Mouse (Mus musculus) left cerebral cortex, adult 2 months (tissue): ENCODE measurements around the gene Foxk2. TPM values are rescaled to one million over a fixed set of nuclear protein-coding genes. Genes with fewer than 3 reads are reported as not detected.

ENCODE experiments used
- DNase-seq, 2 experiments: peaks; one replicate each; pipeline ENCODE4 v3.0.0; 2021 to 2022; ENCODE audit warnings: low spot score in 2 of 2, mixed read lengths in 1 of 2; ENCODE audit errors: extremely low spot score in 1 of 2
- H3K27ac ChIP-seq: fragments of 200-600 bp; 2 replicates; pipeline ENCODE4 v1.8.1; 2022
- H3K4me3 ChIP-seq: fragments of 200-600 bp; 2 replicates; pipeline ENCODE4 v1.8.1; 2022
- CTCF ChIP-seq: fragments of 200-600 bp; IDR thresholded peaks from 2 replicates; pipeline ENCODE4 v1.8.1; 2022; ENCODE audit warnings: antibody characterized with exemption, mild to moderate bottlenecking, moderate library complexity
- intact Hi-C: fragments of 180-260 bp; cut with DNase I; formaldehyde crosslinking; loops from one replicate; pipeline ENCODE4 v1.15.1; 2025
- long read RNA-seq, 2 experiments: library from polyadenylated mRNA; stranded (forward); transcript quantifications; one replicate each; pipeline ENCODE4 v2.0.0; 2021; ENCODE audit warnings: borderline mapping rate in 2 of 2
- total RNA-seq, 2 experiments: library from RNA; stranded (reverse); gene quantifications; 2 replicates each; pipeline ENCODE4 v1.2.3; 2021

Gene Foxk2
- total RNA-seq: 10 to 100 TPM; 84.0 to 86.5 TPM
- long read RNA-seq, experiment 1, full-length matches to known transcripts: 26 of 65 reads
- long read RNA-seq, experiment 1, partial matches to known transcripts: 15 of 65 reads
- long read RNA-seq, experiment 1, other reads (novel, unspliced or antisense): 24 of 65 reads
- long read RNA-seq, experiment 2, full-length matches to known transcripts: 26 of 55 reads
- long read RNA-seq, experiment 2, partial matches to known transcripts: 4 of 55 reads
- long read RNA-seq, experiment 2, other reads (novel, unspliced or antisense): 25 of 55 reads

- TF ChIP-seq CTCF: no peak
- Histone ChIP-seq H3K27ac (peak within 1 kb of the TSS; percentile 98), H3K4me3 (peak within 1 kb of the TSS; percentile 93)
- DNase-seq: peak; percentile 93 to 96
- intact Hi-C loops: loop anchor here (5.0 kb wide), 1 partner anchor 93 kb away; the partner anchor contains the start of gene Wdr45b
These were observed at the start of gene Foxk2 for GRCm38 (mm10) chr11:121259160-121260100. TSS of gene Foxk2 (plus strand) at chr11:121259990.

GRCm38 (mm10) chr11:121216831-121217230 is 43.0 kb upstream of the Foxk2 start:
- intact Hi-C loops: no loop called here
- DNase-seq: no peak
- Histone ChIP-seq H3K27ac (no peak overlapping the region), H3K4me3 (no peak overlapping the region)
- no peak for TF ChIP-seq CTCF

- TF ChIP-seq CTCF: no peak
- Histone ChIP-seq H3K27ac (no peak overlapping the region), H3K4me3 (no peak overlapping the region)
- intact Hi-C loops: no loop called here
- DNase-seq: no peak
These were observed 40.0 kb upstream of the Foxk2 start for GRCm38 (mm10) chr11:121219776-121220175.

DNA sequence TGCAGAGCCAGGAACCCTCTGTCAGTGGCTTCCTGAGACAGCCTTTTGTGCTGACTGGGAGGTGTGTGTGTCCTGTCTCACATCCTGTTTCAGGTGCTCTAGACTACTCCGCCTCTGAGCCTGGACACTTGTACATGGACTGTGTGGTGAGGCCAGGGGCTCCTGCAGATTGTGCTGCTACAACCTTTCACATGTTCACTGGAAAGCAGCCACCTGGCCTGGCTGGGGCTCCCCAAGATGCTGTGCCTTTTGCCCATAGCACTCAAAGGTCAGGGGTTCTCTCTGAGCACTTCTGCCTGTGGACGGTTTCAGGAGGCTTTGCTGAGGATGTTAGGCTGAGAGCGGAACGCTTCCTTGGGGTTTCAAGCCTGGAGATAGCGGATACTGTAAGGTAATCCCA is 39.0 kb upstream of the Foxk2 start:
- no peak overlapping the region for H3K4me3 ChIP-seq
- no peak overlapping the region for H3K27ac ChIP-seq
- DNase-seq: no peak
- no peak for TF ChIP-seq CTCF
- intact Hi-C loops: no loop called here

- H3K27ac ChIP-seq: no peak overlapping the region
- intact Hi-C loops: no loop called here
- DNase-seq: no peak
- no peak for TF ChIP-seq CTCF
- no peak overlapping the region for H3K4me3 ChIP-seq
These were observed 38.3 kb upstream of the Foxk2 start for GRCm38 (mm10) chr11:121221321-121222010.

DNA sequence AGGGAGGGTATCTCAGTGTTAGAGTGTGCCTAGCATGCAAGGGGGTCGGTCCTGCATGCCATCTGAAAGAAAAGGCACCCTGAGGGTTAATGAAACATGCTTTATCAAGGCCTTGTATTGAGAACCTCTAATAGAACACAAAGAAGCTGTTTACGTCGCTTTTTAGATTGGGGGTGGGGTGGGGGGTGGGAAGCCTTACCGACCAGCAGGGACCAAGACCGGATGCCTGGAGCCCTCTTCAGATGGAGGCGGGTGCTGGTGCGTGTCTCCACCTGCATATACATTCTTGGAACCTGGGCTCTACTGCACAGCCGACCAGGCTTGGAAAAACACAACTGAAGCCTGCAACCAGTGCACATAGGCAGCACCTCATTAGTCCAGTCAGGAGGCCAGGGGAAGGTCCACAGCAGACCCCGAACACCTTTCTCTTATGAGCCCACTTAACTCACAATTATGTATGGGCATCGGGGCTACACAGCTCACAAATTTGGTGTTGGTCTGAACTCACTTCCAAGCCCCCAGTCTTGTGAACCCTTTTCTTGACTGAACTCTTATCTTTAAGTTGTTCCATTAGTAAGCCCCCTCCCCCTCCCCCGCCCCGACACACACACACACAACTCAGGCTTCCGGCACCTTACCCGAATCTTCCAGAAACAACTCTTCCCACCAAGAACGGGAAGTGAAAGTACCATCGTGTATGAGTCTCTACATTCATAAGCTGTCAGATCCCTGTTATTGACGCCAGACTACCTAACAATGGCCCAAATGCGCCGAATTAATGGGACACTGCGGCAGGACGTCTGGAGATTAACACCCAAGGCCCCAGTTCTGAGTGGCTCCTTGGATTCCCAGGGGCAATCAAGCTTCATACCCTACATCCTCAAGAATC is 31.4 kb upstream of the Foxk2 start:
- no peak for TF ChIP-seq CTCF
- DNase-seq: no peak
- peak overlapping the region; percentile 94 for H3K4me3 ChIP-seq
- intact Hi-C loops: no loop called here
- H3K27ac ChIP-seq: peak overlapping the region; percentile 86

DNA sequence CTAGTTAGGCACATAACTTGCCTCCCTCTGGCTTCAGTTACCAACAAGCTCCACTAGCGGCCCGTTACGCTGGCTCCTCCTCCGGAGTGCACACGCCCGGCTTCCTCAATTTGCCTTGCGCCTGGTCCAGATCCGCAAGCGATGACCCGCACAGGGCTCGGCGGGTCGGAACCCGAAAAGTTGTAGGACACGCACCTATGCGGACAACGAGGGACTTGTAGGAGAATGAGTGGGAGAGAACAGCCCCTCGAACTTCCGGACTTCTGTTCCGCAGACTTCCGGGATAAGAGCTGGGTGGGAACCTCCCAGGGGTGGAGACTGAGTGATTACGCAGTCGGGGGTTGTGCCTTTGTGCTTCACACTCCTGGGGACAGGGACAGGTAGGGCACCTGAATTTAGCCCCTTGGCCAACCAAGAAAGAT is 30.8 kb upstream of the Foxk2 start, which contains the start of gene Cybc1:
Gene Cybc1, minus strand, starts transcription at position 305 of the 422 bp plus-strand sequence.
- Histone ChIP-seq H3K27ac (peak within 1 kb of the TSS; percentile 86), H3K4me3 (peak within 1 kb of the TSS; percentile 94)
- intact Hi-C loops: no loop called here
- peak; percentile 63 to 67 for DNase-seq
- TF ChIP-seq CTCF: peak; percentile 33

DNA sequence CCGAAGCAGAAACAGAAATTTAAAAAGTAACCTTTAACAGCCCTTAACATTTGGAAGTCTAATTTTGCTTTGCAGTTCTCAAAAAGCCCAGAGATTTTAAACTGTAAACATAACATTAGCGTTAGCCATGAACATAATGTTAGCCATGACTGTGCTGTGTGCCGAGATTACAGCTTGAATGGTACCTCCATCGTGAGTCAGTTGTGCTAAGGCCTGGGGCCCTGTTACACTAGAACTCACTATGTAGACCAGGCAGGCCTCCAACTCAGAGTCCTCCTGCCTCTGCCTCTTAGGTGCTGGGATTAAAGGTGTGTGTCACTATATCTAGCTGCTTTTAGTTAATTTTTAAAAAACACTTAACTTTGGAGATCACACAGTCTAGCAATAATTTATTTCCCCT is 28.6 kb upstream of the Foxk2 start:
- H3K4me3 ChIP-seq: no peak overlapping the region
- peak overlapping the region; percentile 4; the same call in 1 of the 2 replicates for H3K27ac ChIP-seq
- DNase-seq: no peak
- intact Hi-C loops: loop anchor here (10.0 kb wide), 1 partner anchor 204 kb away; the partner anchor contains the start of gene Fn3k
- no peak for TF ChIP-seq CTCF

- intact Hi-C loops: loop anchor here (10.0 kb wide), 1 partner anchor 203 kb away; the partner anchor contains the start of gene Fn3k
- TF ChIP-seq CTCF: no peak
- DNase-seq: no peak
- Histone ChIP-seq H3K4me3 (no peak overlapping the region), H3K27ac (peak overlapping the region; percentile 4)
These were observed 28.0 kb upstream of the Foxk2 start for GRCm38 (mm10) chr11:121231628-121232291.

- no peak for TF ChIP-seq CTCF
- Histone ChIP-seq H3K4me3 (no peak overlapping the region), H3K27ac (no peak overlapping the region)
- no peak for DNase-seq
- intact Hi-C loops: loop anchor here (10.0 kb wide), 1 partner anchor 202 kb away; the partner anchor contains the start of gene Fn3k
These were observed 27.1 kb upstream of the Foxk2 start for GRCm38 (mm10) chr11:121232706-121233105.
